Comparison of ENCODE assay signal across 8 mouse cellular contexts in genomic region chr3:90242984-90243775, GRCm38 (mm10). TPM values are rescaled to one million over a fixed set of nuclear protein-coding genes. Genes with fewer than 3 reads are reported as not detected.
A peak's percentile ranks its signal among the peaks of the same experiment; 100 is the strongest.
DNase-seq lines count a peak whose midpoint lies in the region; ATAC-seq and TF ChIP-seq lines count a peak whose summit lies in the region.

TSS of gene Creb3l4 (minus strand) at chr3:90243512.

- no peak for TF ChIP-seq CTCF in layer of hippocampus, adult 2 months (conservative IDR thresholded peaks at IDR 0.05)
- no peak for TF ChIP-seq CTCF in intestine, postnatal 0 days (IDR thresholded peaks at IDR 0.05; ENCODE audit: low read depth)

- no peaks in the 10 kb centered on the region; the same call in 1 of the 2 replicates for H3K36me3 ChIP-seq in intestine, postnatal 0 days (ENCODE audit: control insufficient read depth, insufficient read depth)
- no peaks in the 10 kb centered on the region for H3K36me3 ChIP-seq in lung, embryonic 15.5 days
- no peaks in the 10 kb centered on the region for H3K36me3 ChIP-seq in stomach, embryonic 14.5 days (ENCODE audit: control insufficient read depth, insufficient read depth, low read length)

- H3K4me1 ChIP-seq in intestine, postnatal 0 days (replicated peaks; ENCODE audit: control insufficient read depth, insufficient read depth, low read length) = peaks cover 5% of the 10 kb centered on the region; the same call in 1 of the 2 replicates
- peaks cover 20% of the 10 kb centered on the region for H3K4me1 ChIP-seq in lung, embryonic 15.5 days
- H3K4me1 ChIP-seq in stomach, embryonic 14.5 days (ENCODE audit: control insufficient read depth, insufficient read depth, low read length) = peaks cover 15% of the 10 kb centered on the region; the same call in 1 of the 2 replicates

- H3K9ac ChIP-seq in intestine, postnatal 0 days (ENCODE audit: low read depth, low read length) = peak within 1 kb of the TSS; percentile 34
- peak within 1 kb of the TSS; percentile 24 for H3K9ac ChIP-seq in lung, embryonic 15.5 days
- H3K9ac ChIP-seq in stomach, embryonic 14.5 days (replicated peaks; ENCODE audit: low read depth, low read length) = peak within 1 kb of the TSS; percentile 21

- WGBS in intestine, postnatal 0 days = 4% methylated on average over 19 of the region's 19 CpGs
- 7% methylated on average over 19 of the region's 19 CpGs for WGBS in lung, embryonic 15.5 days
- WGBS in stomach, embryonic 14.5 days = 5% methylated on average over 19 of the region's 19 CpGs

- H3K9me3 ChIP-seq in intestine, postnatal 0 days (ENCODE audit: control insufficient read depth) = no peaks in the 10 kb centered on the region
- H3K9me3 ChIP-seq in lung, embryonic 15.5 days = no peaks in the 10 kb centered on the region
- H3K9me3 ChIP-seq in stomach, embryonic 14.5 days (ENCODE audit: control insufficient read depth, low read depth, low read length) = no peaks in the 10 kb centered on the region

- H3K4me2 ChIP-seq in intestine, postnatal 0 days (replicated peaks; ENCODE audit: low read depth) = peak within 1 kb of the TSS; percentile 69
- peak within 1 kb of the TSS; percentile 70 for H3K4me2 ChIP-seq in lung, embryonic 15.5 days
- H3K4me2 ChIP-seq in stomach, embryonic 14.5 days (replicated peaks; ENCODE audit: low read depth, low read length) = peak within 1 kb of the TSS; percentile 65

- no peaks in the 10 kb centered on the region for H3K27me3 ChIP-seq in intestine, postnatal 0 days (replicated peaks; ENCODE audit: control insufficient read depth, insufficient read depth, low read length)
- no peaks in the 10 kb centered on the region for H3K27me3 ChIP-seq in lung, embryonic 15.5 days
- H3K27me3 ChIP-seq in stomach, embryonic 14.5 days (ENCODE audit: control insufficient read depth, insufficient read depth, low read length) = no peaks in the 10 kb centered on the region

- DNase-seq in layer of hippocampus, adult 2 months (ENCODE audit: low spot score in 2 of 2) = no peak
- DNase-seq in layer of hippocampus, adult 9-11 months = no peak
- peak; percentile 72 for DNase-seq in forelimb bud, embryonic 11.5 days (ENCODE audit: low read depth, low spot score)
- DNase-seq in spleen, adult 18-20 months = no peak
- no peak for DNase-seq in layer of hippocampus, postnatal 10 days (ENCODE audit: low spot score in 2 of 2)

- H3K27ac ChIP-seq in layer of hippocampus, adult 2 months = no peak within 1 kb of the TSS; the same call in 1 of the 2 replicates
- H3K27ac ChIP-seq in intestine, postnatal 0 days (ENCODE audit: low read depth, low read length) = peak within 1 kb of the TSS; percentile 30; the same call in 1 of the 2 replicates
- H3K27ac ChIP-seq in lung, embryonic 15.5 days = peak within 1 kb of the TSS; percentile 63
- peak within 1 kb of the TSS; percentile 66; the same call in 1 of the 2 replicates for H3K27ac ChIP-seq in stomach, embryonic 14.5 days (ENCODE audit: low read length)

- ATAC-seq in intestine, postnatal 0 days = peak; percentile 41
- peak; percentile 57 for ATAC-seq in lung, embryonic 15.5 days (ENCODE audit: borderline replicate concordance, extremely low read depth, low FRiP score, low TSS enrichment)
- peak; percentile 73 for ATAC-seq in stomach, embryonic 14.5 days (ENCODE audit: insufficient number of reproducible peaks, insufficient read depth, low FRiP score, low read depth)

- peak within 1 kb of the TSS; percentile 38 for H3K4me3 ChIP-seq in layer of hippocampus, adult 2 months
- H3K4me3 ChIP-seq in intestine, postnatal 0 days (ENCODE audit: low read depth, low read length) = peak within 1 kb of the TSS; percentile 38
- peak within 1 kb of the TSS; percentile 40 for H3K4me3 ChIP-seq in lung, embryonic 15.5 days
- peak within 1 kb of the TSS; percentile 32 for H3K4me3 ChIP-seq in stomach, embryonic 14.5 days (ENCODE audit: low read depth, low read length)

RNA-seq across cellular contexts. Expression of gene Creb3l4, which starts in this region (rescaled TPM):
- total RNA-seq in layer of hippocampus, adult 2 months (2021) = not detected
- 7.5 and 8.6 TPM in 2 replicates for polyA plus RNA-seq in intestine, postnatal 0 days (2015; fragmentation: Nextera tagmentation; extraction: Ambion mirVana)
- polyA plus RNA-seq in lung, embryonic 15.5 days (2015; fragmentation: Nextera tagmentation; extraction: Ambion mirVana) = 6.0 and 6.3 TPM in 2 replicates
- 20.6 and 21.4 TPM in 2 replicates for polyA plus RNA-seq in stomach, embryonic 14.5 days (2014; fragmentation: Nextera tagmentation; extraction: Ambion mirVana)
- total RNA-seq in layer of hippocampus, postnatal 10 days (2021) = not detected
